Mouse (Mus musculus) limb, embryonic 15.5 days (tissue): ENCODE data around the gene Trappc3. TPM values are rescaled to one million over a fixed set of nuclear protein-coding genes. Genes with fewer than 3 reads are reported as not detected.

Experiments used
- ATAC-seq: fragments of 200-750 bp; cut with Nextera tagmentation; 2 replicates; pipeline ENCODE4 v1.8.0; 2017; ENCODE audit warnings: low read depth, moderate TSS enrichment; ENCODE audit not compliant: insufficient number of reproducible peaks, low FRiP score, low TSS enrichment
- H3K27ac ChIP-seq: fragments of 300-500 bp; sonication (generic); 2 replicates; pipeline ENCODE4 v1.5.1; 2015; ENCODE audit warnings: moderate library complexity, mild to moderate bottlenecking, inconsistent platforms
- H3K27me3 ChIP-seq: fragments of 300-500 bp; sonication (generic); 2 replicates; pipeline ENCODE4 v1.6.1; 2015; ENCODE audit warnings: inconsistent platforms
- H3K36me3 ChIP-seq: fragments of 300-500 bp; sonication (generic); 2 replicates; pipeline ENCODE4 v1.6.1; 2015; ENCODE audit warnings: inconsistent platforms
- H3K4me1 ChIP-seq: fragments of 300-500 bp; sonication (generic); 2 replicates; pipeline ENCODE4 v1.6.1; 2015; ENCODE audit warnings: inconsistent platforms
- H3K4me2 ChIP-seq: fragments of 300-500 bp; sonication (generic); 2 replicates; pipeline ENCODE4 v1.6.1; 2015; ENCODE audit warnings: mild to moderate bottlenecking, inconsistent platforms
- H3K4me3 ChIP-seq: fragments of 300-500 bp; sonication (generic); 2 replicates; pipeline ENCODE4 v1.5.1; 2015; ENCODE audit warnings: mild to moderate bottlenecking, inconsistent platforms
- H3K9ac ChIP-seq: fragments of 300-500 bp; sonication (generic); 2 replicates; pipeline ENCODE4 v1.6.1; 2015; ENCODE audit warnings: inconsistent platforms
- H3K9me3 ChIP-seq: fragments of 300-500 bp; sonication (generic); 2 replicates; pipeline ENCODE4 v1.6.1; 2016; ENCODE audit warnings: inconsistent platforms
- WGBS: fragments of 180-500 bp; shearing (Covaris S2); methylation state at CpG from one replicate; pipeline ENCODE4 v1.1.7; 2015; 5-methylcytosine and 5-hydroxymethylcytosine counted together
- polyA plus RNA-seq: library from polyadenylated mRNA; unstranded; fragments of >200 nt; fragmentation: Nextera tagmentation; extraction: Ambion mirVana; gene quantifications from 2 replicates; pipeline ENCODE4 v1.2.1, GENCODE M21; 2015

Gene Trappc3
- polyA plus RNA-seq, 1 experiment from 2014 or later: 128 TPM

GRCm38 (mm10) chr4:126235191-126235590 lies 26.9 kb upstream of the Trappc3 start:
- no peak overlapping the region for H3K4me2 ChIP-seq
- H3K27me3 ChIP-seq: no peaks in the 10 kb centered on the region
- no peak overlapping the region for H3K9ac ChIP-seq
- H3K27ac ChIP-seq: no peak overlapping the region
- H3K4me3 ChIP-seq: no peak overlapping the region
- no peak for ATAC-seq
- 91% methylated on average over 10 of the region's 10 CpGs for WGBS
- H3K36me3 ChIP-seq: peaks cover 98% of the 10 kb centered on the region
- H3K9me3 ChIP-seq: no peaks in the 10 kb centered on the region
- H3K4me1 ChIP-seq: peaks cover 25% of the 10 kb centered on the region

- 0 out of 2 replicates have a peak overlapping the region, but pooled peaks have one; percentile 2 for H3K4me3 ChIP-seq
- ATAC-seq: no peak
Measured at GRCm38 (mm10) chr4:126236467-126237280, 25.5 kb upstream of the Trappc3 start.

DNA sequence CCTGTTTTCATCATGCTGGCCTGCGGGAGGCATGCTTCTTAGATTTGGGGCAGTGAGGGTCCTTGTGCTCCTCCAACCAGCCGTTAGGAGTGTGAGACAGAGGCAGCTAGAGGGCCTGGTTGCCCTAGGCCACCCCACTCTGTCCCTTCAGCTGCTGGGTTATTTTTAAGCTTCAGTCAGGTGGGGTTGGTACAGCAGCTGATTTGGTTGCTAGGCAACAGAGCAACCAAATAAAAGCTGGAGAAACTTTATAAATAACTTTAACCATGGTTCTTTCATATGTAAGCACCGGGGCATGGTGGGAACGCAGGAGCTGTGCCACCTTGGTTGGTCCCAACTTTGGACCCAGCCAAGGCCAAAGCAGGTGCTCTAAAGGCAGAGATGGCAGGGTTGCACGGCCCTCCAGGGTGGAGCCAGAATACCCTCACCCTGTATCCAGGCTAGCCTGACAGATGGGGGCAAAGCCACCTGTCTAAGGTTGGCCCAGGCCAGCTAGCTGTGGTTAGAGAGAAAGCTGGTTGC lies 24.3 kb upstream of the Trappc3 start:
- Histone ChIP-seq H3K9ac (no peak overlapping the region), H3K4me2 (no peak overlapping the region), H3K27ac (peak overlapping the region; percentile 51; the same call in 1 of the 2 replicates), H3K4me3 (no peak overlapping the region), H3K36me3 (peaks cover 94% of the 10 kb centered on the region), H3K27me3 (no peaks in the 10 kb centered on the region), H3K9me3 (no peaks in the 10 kb centered on the region), H3K4me1 (peaks cover 28% of the 10 kb centered on the region)
- 0 out of 2 replicates have a peak, but pooled peaks have one; percentile 30 for ATAC-seq
- 53% methylated on average over 5 of the region's 5 CpGs for whole genome bisulfite sequencing

More at GRCm38 (mm10) chr4:126236467-126237280, 25.5 kb upstream of the Trappc3 start:
- WGBS: 55% methylated on average over 62 of the region's 63 CpGs
- Histone ChIP-seq H3K9me3 (no peaks in the 10 kb centered on the region), H3K4me2 (no peak overlapping the region), H3K27ac (no peak overlapping the region), H3K4me1 (peaks cover 25% of the 10 kb centered on the region), H3K27me3 (no peaks in the 10 kb centered on the region), H3K36me3 (peaks cover 96% of the 10 kb centered on the region), H3K9ac (no peak overlapping the region)

- H3K27me3 ChIP-seq: no peaks in the 10 kb centered on the region
- no peak overlapping the region for H3K27ac ChIP-seq
- no peak overlapping the region for H3K4me3 ChIP-seq
- no peak overlapping the region for H3K4me2 ChIP-seq
- no peak for ATAC-seq
- no peaks in the 10 kb centered on the region for H3K9me3 ChIP-seq
- H3K36me3 ChIP-seq: peaks cover 78% of the 10 kb centered on the region
- H3K4me1 ChIP-seq: peaks cover 26% of the 10 kb centered on the region
- WGBS: 87% methylated on average over 13 of the region's 13 CpGs
- no peak overlapping the region for H3K9ac ChIP-seq
Measured at GRCm38 (mm10) chr4:126239862-126240475, 22.2 kb upstream of the Trappc3 start.

DNA sequence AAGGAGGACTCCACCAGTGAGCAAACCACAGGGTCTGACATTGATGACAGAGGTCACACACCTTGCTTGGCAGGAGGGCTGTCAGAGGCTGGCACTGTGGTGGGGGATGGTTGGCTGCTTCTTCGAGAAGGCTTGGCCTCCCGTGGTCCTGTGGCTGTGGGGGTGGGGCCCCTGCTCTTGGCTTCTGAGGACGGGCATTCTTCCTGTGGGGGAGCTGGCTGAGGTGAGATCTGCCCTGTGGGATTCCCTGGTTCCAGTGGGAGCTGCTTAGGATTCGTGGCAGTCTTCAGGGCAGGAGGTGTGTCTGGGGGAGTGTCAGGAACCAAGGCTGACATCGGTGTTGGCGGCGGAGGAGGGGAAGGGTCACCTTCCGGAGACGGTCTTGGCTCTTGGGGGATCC lies 20.2 kb upstream of the Trappc3 start:
- Histone ChIP-seq H3K27ac (no peak overlapping the region), H3K9me3 (no peaks in the 10 kb centered on the region), H3K4me1 (peaks cover 24% of the 10 kb centered on the region), H3K9ac (no peak overlapping the region), H3K4me2 (no peak overlapping the region), H3K36me3 (peaks cover 61% of the 10 kb centered on the region), H3K4me3 (no peak overlapping the region), H3K27me3 (no peaks in the 10 kb centered on the region)
- ATAC-seq: no peak
- WGBS: 52% methylated on average over 9 of the region's 9 CpGs

GRCm38 (mm10) chr4:126242510-126242909 lies 19.6 kb upstream of the Trappc3 start:
- Histone ChIP-seq H3K27me3 (no peaks in the 10 kb centered on the region), H3K4me3 (no peak overlapping the region), H3K4me2 (no peak overlapping the region), H3K36me3 (peaks cover 61% of the 10 kb centered on the region), H3K27ac (no peak overlapping the region), H3K9ac (no peak overlapping the region), H3K4me1 (peaks cover 21% of the 10 kb centered on the region), H3K9me3 (no peaks in the 10 kb centered on the region)
- WGBS: 84% methylated on average over 6 of the region's 6 CpGs
- ATAC-seq: no peak

GRCm38 (mm10) chr4:126246202-126246889 lies 15.8 kb upstream of the Trappc3 start:
- Histone ChIP-seq H3K4me3 (no peak overlapping the region), H3K4me1 (peaks cover 26% of the 10 kb centered on the region), H3K4me2 (no peak overlapping the region), H3K36me3 (peaks cover 39% of the 10 kb centered on the region), H3K27ac (0 out of 2 replicates have a peak overlapping the region, but pooled peaks have one; percentile 47), H3K9me3 (no peaks in the 10 kb centered on the region), H3K27me3 (no peaks in the 10 kb centered on the region), H3K9ac (no peak overlapping the region)
- no peak for ATAC-seq
- 70% methylated on average over 13 of the region's 13 CpGs for WGBS

DNA sequence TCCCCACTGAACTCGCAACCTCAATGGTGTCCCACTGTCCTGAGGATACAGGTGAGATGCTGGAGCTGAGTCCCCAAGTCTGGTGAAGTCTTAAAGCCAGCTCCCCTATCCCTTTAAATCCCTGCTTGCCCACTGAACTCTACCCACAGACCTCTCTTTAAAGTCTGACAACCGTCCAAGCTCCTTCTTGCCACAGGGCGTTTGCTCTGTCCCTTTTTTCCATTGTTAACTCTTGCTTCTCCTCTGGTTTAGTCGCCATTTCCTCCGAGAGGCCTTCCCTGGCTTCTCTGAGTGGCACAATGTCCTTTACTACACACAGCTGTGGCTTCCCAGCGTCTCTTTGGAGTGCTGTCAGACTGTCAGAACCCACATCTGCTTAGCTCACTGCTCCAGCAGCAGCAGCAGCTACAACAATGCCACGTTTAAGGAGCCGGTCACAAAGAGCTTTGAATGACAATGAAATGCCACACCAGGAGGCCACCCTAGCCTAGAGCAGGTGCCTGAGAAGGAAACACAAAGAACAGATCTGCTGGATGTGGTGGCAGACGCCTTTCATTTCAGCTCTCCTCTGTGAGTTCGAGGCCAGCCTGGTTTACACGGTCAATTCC lies 13.8 kb upstream of the Trappc3 start:
- peaks cover 42% of the 10 kb centered on the region for H3K4me1 ChIP-seq
- no peak overlapping the region for H3K4me3 ChIP-seq
- H3K4me2 ChIP-seq: no peak overlapping the region
- H3K27ac ChIP-seq: 0 out of 2 replicates have a peak overlapping the region, but pooled peaks have one; percentile 33
- 31% methylated on average over 11 of the region's 11 CpGs for WGBS
- no peak for ATAC-seq
- H3K9me3 ChIP-seq: no peaks in the 10 kb centered on the region
- H3K36me3 ChIP-seq: peaks cover 24% of the 10 kb centered on the region
- no peaks in the 10 kb centered on the region for H3K27me3 ChIP-seq
- no peak overlapping the region for H3K9ac ChIP-seq

DNA sequence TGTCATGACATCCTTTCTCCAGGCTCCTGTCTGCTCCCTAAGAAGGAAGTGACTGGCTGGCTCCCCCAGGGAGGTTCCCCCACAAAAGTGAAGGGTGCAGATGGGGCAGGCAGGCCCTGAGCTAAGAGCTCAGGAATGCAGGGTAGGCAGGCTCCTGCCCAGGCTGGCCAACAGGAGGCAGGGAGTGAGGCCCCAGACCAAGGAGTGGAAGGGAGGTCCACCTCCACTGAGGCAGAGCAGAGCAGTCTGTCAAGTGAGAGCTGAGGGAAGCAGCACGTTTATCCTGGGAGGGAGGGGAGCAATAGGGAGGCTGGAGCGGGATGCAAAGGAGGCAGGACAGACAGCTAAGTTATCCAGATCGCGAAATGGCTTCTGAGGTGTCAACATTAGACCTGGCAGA lies 11.5 kb upstream of the Trappc3 start:
- ATAC-seq: no peak
- no peaks in the 10 kb centered on the region for H3K9me3 ChIP-seq
- H3K36me3 ChIP-seq: peaks cover 20% of the 10 kb centered on the region; the same call in 1 of the 2 replicates
- no peak overlapping the region for H3K9ac ChIP-seq
- H3K27ac ChIP-seq: no peak overlapping the region; the same call in 1 of the 2 replicates
- H3K4me1 ChIP-seq: peaks cover 56% of the 10 kb centered on the region
- H3K4me3 ChIP-seq: no peak overlapping the region
- H3K27me3 ChIP-seq: no peaks in the 10 kb centered on the region
- H3K4me2 ChIP-seq: no peak overlapping the region
- 47% methylated on average over 4 of the region's 4 CpGs for WGBS

DNA sequence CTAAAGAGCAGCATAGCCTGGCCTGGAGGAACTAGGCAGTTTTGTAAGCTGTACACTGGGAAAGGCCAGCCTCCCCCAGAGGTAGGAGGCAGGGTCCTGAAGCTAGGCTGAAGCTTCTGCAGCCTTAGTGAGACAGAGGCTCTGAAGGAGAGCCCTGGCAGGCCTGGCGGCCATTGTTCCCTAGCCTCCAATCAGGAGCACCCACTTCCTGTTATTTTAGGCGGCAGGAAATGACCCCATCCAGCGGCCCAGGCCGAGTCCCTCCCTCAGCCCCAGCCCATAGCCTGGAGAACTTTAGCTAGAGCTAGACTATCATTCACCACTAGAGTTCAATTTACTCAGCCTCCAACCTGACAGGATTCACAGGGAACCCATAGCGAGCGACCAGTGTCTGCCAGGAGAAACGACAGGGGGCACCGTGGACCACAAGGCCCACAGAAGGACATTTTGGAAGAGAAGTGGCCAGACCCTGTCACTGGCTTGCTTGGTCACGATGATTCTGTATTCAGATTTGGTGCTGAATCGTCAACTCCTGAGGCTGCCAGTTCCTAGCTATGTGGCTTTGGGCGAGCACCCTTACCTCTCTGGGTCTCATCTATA lies 10.4 kb upstream of the Trappc3 start:
- no peak for ATAC-seq
- WGBS: 56% methylated on average over 11 of the region's 11 CpGs
- H3K36me3 ChIP-seq: peaks cover 17% of the 10 kb centered on the region; the same call in 1 of the 2 replicates
- H3K9me3 ChIP-seq: no peaks in the 10 kb centered on the region
- H3K27me3 ChIP-seq: no peaks in the 10 kb centered on the region
- no peak overlapping the region for H3K9ac ChIP-seq
- H3K4me3 ChIP-seq: no peak overlapping the region
- no peak overlapping the region for H3K4me2 ChIP-seq
- H3K4me1 ChIP-seq: peaks cover 56% of the 10 kb centered on the region
- H3K27ac ChIP-seq: peak overlapping the region; percentile 33
